Mouse (Mus musculus): ENCODE data around the gene Vav3.

GRCm38 (mm10) chr3:109562268-109562667, 221.8 kb downstream of the Vav3 start:
- TF ChIP-seq CTCF (IDR thresholded peaks at IDR 0.05; ENCODE audit: control insufficient read depth, insufficient read depth, insufficient replicate concordance, low read depth, low read length), result no peak
- no peak for TF ChIP-seq POLR2A (IDR thresholded peaks at IDR 0.05; ENCODE audit: control insufficient read depth, low read depth, low read length)

Measured in testis, adult 2 months (tissue).